Mouse (Mus musculus): ENCODE results near the gene 1700088E04Rik.
A peak's percentile ranks its signal among the peaks of the same experiment; 100 is the strongest.

Gene 1700088E04Rik

DNA sequence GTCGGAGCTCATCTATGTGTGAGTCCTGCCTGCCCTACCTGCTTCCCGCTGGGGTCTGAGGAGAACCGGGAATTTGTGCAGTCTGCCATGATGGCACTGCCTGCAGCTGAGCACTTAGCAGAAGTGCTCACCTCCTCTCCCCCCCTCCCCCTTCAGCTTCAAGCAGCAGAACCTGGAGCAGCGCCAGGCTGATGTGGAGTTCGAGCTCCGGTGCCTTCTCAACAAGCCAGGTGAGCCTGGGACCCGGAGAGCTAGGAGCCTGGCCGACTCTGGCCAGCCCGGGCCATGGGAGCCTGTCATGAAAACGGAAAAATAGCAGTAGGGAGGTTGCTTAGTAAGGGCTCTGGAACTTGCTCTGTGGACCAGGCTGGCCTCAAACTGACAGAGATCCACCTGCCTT, 10.3 kb downstream of the 1700088E04Rik start:
- peak; percentile 91 for DNase-seq

DNA sequence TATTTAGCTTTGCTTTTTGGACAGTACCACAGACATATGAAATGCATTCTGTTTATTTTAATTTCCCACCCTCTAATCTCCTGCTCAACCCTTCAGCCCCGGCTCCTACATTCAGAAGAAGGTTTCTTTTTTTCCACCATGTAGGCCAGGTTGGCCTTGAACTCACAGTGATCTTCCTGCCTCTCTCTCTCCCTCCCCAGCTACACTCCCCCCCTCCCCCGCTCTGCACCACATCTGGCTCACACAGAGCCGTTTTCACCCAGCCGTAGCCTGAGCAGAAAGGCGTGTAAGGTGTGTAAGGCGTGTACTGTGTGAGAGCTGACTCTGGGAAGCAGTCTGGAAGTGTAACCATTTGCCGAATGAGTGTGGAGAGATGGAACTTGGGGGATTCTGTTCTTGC, 11.7 kb downstream of the 1700088E04Rik start:
- DNase-seq = no peak

DNA sequence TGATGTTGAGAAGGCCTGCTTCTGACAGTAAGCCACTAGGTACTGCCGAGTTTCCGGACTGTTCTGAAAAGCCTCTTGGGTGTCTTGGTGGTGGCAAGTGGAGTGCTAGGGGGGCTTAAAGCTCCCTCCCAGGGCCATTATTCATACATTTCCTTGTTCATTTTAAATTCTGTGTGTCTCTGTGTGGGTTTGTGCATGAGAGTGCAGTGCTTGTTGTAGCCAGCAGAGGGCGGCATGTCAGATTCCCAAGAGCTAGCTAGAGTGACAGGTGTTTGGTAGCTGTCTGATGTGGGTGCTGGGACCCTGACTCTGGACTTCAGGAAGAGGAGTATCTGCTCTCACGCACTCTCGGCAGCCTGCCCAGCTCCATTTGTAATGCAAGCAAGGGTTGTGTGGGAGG, 12.8 kb downstream of the 1700088E04Rik start:
- DNase-seq = peak; percentile 76

DNA sequence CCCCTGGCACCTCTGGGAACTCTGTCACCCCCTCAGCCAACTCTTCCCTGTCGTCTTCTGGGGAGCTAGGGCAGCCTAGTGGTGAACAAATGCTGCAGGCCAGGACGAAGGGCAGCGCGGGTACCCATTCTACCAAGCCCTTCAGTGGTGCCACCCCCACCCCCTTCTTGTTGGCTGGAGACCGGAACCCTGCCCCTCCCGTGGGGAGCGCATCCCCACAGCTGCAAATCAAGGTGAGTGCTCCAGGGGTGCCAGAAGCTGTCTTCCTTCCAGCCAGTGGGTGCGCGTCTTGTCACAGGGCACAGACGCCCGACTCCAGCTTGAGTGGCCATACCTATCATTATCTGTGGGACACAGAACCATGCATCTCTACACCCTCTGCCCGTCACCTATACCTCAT, 14.0 kb downstream of the 1700088E04Rik start:
- peak; percentile 92 for DNase-seq

DNA sequence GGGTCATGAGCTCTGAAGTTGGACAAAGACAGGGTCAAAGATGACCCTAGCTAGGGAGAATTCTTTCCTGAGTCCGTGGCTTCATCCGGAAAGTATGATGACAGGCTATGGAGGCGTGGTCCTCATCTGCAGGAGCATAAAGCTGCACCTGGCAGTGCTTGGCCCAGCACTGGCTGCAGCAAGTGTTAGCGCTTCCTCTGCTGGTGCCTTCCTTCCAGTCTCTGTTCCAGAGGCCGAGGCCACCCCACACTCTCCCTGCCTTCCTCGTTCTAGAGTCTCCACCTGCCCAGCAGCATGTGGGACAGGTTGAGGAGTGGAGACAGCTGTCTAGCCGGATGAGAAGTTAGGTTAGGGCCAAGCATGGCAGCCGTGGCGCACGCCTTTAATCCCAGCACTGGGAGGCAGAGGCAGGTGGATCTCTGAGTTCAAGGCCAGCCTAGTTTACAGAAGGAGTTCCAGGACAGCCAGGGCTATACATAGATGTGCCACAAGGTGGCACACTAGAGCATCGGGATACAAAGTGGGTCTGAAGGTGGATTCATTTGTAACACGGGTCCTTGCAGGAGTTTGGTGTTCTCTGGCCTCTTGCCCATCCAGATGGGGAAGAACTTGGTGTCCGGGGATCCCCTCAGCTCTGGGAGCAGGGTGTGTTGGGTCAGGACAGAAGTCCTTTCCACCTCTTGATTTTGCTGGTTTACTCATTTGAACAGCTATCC, 14.7 kb downstream of the 1700088E04Rik start:
- peak; percentile 94 for DNase-seq

DNA sequence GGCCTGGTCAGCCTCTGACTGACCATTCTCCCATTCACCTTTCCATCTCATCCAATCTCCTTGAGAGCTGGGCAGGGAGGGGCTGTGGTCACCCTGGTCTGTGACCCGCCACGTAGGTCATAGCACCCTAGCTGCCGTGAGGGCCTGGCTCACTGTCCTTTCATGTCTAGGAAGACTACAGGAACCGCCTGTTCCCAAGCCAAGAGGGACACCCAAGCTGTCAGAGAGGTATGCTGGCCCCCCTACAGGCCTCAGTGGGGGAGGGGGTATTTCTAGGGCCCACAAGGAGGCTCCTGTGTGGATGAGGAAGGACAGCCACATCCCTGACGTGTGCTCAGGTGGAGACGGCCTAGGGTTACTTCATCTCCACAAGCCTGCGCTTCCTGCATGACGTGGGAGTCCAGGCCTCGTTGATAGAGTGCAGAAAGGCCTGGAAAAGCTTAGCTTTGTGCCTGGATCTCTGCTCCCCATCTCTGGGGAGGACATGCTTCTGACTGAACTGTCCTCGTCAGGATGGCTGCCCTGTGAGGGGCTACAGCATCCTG, 16.6 kb downstream of the 1700088E04Rik start:
- DNase-seq = peak; percentile 92

DNA sequence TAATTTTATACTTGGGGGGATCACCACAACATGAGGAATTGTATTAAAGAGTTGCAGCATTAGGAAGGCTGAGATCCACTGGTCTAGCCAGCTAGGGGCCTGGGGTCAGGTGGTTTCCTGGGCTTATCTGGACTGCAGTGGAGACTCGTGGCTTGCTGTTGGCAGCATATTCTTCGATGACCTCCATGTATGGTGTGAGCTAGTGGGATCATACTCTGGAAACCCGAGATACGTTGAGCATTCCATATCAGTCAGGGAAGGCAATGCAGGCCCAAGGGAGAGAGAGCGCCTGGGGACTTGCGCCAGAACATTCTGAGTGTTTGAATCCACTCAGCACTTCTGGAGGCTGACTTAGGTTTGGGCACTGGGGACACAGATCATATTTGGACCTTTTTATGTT, 17.3 kb downstream of the 1700088E04Rik start:
- peak; percentile 98 for DNase-seq

DNA sequence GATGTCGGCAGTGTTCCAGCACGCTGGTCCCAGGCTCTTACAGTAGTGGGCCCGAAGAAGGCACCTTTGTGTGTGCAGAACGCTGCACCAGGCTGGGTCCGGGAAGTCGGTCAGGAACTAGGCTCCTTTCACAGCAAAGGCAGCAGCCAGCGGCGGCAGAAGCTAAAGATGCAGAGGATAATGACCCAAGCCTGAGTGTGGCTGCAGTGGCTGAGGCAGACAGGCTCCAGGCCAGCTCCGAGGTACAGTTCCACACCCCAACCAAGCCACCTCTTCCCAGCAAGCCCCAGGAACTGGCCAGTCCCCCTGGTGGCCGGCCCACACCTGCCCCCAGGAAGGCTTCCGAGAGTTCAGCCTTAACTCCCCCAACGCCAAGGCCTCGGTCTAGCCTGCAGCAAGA, 18.5 kb downstream of the 1700088E04Rik start:
- peak; percentile 90 for DNase-seq

DNA sequence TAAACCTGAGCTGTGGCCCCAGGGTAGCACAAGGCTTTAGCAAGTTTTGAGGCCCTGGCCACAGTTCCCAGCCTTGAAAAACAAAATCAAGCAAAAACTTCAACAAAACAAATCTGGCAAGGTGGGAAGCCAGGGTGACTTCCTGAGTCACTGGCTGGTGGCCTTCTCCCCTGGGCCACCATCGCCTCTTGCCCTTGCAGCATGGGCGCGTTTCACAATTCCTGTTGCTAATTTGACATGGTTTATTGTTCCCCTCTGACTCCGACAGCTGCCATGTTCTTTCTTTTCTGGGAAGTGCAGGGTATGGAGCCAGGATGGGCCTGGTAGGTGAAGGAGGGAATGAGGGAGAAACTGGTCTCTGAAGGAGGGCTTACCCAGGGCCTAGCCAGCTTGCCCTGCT, 18.9 kb downstream of the 1700088E04Rik start:
- peak; percentile 89 for DNase-seq

DNA sequence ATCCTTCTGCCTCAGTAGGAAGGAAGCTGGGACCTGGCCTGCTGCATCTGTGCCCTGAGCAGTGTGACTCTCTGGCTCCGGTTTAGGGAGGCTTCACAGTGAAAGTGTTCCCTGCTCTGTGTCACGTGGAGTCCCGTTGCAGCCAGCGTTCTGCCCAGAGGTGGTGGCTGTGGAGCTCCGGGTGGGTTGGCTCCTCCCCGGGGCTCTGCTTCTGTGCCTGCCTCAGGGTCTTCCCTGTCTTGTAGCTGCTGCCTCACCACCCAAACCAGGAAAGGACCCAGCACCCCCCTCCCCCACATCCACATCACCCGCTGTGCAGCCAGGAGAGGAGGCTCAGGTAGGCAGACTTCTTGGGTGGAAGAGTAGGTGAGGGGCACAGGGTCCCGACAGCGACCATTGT, 21.6 kb downstream of the 1700088E04Rik start:
- DNase-seq = peak; percentile 94

DNA sequence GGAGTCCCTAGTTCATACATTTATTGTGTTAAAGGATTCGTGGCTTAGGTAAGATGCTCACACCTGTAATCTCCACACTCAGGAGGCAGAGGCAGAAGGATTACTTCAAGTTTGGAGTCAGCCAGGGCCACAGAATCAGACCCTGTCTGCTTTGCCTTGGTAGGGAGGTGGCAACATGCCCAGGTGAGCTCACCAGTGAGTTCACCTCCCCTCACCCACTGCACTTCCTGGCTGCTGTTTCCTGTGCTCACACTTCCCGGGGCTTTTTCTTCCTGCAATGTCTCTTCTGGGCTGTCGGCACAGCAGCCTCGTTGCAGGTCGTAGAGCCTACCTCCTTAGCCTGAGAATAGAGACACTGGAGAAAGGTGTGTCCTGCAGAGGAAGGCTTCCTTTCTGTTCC, 25.8 kb downstream of the 1700088E04Rik start:
- peak; percentile 91 for DNase-seq

DNA sequence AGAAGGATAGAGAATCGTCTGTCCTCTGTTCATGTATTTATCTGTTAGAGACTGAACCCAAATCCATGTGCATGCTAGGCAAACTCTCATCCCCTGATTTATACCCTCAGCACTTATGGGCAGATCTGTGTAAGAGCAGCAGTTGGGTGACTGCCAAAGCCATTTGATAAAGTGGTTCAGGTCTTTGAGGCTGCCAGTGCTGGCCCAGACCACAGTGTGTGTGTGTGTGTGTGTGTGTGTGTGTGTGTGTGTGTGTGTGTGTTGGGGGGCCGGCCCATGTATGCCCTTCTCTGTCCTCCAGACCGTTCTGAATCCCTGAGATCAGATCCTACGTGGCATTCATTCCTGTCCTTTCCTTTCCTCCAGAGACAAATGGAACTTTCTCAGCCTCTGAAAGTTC, 29.3 kb downstream of the 1700088E04Rik start:
- peak; percentile 94 for DNase-seq

DNA sequence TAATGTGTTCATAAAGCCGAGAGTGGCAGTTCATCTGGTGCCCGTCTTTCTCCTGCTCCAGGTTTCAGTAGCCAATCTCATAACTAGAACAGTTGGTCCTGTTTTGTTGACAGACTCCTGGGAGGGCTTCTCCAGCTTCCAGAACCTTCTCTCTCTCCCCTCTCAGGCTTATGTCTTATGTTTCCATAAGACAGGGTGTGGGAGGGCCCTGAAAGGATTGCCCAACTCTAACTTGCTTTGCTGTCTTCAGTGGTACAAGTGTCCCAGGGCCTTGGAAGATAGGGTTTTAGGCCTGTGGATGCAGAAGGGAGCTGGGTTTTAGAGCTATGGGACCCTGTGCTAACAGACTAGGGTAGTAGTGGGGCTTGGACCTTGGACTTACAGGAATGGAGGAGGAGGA, 30.5 kb downstream of the 1700088E04Rik start:
- peak; percentile 89 for DNase-seq

DNA sequence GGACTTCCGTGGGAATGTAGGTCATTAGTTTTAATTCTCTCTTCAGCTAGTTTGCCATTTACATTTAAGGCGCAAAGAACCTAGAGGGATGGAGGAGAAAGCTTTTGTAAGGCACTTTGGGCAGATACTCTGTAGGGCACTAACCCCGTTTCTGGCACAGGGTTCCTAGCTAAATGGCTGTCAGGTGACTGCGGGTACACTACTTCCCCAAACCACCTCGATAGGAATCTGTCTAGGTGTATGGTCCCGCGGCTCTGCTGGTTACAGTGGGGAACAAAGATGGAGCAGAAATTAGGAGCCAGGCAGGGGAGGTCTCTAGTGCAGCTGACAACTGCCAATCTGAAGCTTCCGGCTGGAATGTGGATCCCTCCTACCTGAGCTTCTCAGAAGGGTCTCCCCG, 31.0 kb downstream of the 1700088E04Rik start:
- peak; percentile 85 for DNase-seq

DNA sequence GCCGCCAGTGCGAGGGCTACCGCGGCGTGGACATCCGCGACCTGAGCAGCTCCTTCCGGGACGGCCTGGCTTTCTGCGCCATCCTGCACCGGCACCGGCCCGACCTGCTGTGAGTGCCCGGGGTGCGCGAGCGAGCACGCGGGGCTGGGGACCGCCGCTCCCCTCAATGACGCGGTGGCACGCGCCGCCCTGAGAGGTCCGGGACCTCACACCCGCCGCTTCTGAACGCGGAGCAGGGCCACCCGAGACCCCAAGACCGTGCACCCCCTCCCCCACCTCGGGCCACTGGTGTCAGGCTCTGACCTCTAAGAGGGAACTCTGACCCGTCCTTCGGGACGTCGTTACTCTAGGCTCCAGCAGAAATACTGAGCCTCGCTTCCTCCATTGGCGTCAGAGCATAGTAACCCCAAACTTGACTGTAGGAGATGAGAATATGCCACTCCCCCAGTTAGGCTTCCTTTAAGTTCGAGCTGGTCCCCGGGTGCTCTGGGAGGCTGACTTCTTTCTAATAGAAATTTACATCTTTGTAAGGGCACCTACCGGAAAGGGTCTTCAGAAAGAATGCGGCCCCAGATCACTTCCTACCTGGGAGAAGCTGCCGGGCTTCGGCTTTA, 31.6 kb downstream of the 1700088E04Rik start:
- DNase-seq = peak; percentile 95

DNA sequence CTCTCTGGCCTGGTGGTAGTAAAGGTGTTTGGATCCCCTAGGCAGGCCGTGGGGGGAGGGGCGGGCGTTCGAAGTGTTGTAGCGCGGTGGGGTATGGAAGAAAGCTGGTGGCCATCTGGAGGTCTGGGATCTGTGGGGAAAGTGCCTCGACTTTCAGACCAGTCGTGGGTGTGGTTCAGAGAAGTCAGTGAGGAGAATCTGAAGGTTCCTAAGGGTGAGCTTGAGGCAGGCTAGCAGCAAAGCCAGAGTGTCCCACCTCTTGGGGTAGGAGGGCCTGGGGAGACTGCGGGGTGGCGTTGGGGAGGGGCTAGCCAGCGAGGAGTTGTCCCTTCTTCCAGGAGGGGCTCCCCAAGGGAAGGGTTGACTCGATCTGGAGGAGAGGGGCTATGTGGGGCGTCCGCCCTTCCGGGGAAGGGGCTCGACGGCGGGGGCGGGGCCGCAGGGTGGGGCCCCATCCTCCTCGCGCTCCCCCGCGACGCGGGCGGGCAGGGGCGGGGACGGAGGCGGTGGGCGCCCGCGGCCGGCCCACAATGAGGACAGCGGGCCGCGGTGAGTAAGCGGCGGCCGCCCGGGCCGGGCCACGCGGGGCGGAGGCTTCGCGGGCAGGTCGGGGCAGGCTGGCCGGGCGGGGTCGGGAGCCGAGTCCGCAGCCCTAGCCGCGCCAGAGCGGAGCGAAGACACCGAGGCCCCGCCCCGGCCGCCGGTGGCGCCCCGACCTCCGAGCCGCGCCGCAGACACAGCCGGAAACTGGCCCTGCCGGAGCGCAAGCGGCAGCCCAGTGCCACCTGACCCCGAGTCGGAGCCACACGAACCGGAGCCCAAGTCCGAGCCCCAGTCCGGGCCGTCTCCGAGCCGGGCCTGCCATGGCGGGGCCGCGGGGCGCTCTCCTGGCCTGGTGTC, 32.4 kb downstream of the 1700088E04Rik start, which contains the start of gene Micall1:
Micall1 (plus strand) TSS at position 478 of the 900 bp plus-strand sequence.
- DNase-seq = peak; percentile 98

DNA sequence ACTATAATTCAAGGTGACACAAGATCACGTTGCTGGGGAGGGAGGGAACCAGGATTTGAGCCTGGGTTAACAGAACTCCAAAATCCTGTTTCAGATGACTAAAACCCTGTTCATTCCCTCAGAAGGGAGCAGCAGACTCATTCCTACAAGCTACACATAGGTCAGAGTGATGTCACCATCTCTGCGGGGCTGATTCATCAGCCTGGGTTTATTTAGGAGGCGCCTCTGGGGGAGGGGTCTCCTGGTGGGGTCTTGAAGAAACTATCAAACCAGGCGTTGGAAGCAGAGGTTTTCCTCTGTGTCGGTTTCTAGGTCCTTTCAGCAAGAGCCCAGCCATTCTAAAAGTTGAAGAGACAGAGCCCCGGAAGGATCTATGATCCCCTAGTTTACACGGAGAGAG, 33.1 kb downstream of the 1700088E04Rik start:
- DNase-seq = no peak

DNA sequence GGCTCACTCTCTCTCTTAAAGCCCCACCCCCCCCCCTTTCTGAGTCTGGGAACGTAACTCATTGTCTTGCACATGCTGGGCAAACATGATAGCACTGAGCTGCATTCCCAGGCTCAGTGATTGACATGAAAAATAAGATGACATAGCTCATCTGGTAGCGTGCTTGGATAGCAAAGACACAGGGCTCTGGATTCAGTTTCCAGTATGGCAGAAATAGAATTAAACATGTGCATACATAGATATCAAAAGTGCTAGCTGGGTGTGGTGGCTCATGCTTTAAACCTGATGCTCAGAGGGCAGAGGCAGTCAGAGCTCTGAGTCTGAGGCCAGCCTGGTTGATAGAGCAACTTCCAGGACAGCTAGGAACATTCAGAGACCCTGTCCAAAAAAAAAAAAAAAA, 35.2 kb downstream of the 1700088E04Rik start:
- DNase-seq = no peak

DNA sequence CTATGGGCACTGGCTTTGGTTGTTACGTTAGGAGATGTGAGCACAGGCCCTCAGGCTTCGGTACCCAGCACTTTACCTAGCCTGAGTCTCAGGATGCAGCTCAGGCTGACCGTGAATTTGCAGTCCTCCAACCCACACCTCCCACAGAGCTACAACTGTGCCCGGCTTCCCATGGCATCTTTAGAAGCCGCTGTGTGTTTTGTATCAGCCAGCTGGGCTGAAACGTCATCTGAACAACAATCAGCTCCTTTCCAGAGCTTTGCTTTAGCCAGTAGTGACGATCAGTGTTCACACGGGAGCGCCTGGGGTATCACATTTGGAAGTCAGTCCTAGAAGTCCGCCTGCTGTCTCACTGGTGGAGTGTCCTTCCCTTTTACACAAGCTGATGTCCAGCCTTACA, 37.8 kb downstream of the 1700088E04Rik start:
- DNase-seq = no peak

DNA sequence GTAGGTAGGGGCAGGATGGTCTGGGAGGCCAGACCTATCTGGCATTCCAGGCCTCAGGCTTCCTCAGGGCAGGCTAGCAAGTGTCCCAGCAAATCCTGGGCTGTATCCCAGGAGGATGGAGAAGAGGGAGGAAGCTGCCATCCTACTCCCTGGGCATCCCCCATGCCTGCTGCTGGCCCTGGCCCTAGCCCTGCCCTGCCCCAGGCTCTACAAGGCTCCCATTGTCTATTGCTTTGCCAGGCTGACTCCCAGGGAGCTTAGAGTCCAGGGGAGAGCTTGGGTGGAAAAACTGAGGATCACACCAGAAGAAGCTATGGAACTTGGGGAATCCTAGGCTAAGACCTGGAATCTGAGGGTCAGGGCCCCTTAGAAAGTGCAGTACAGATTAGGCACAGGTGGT, 39.5 kb downstream of the 1700088E04Rik start:
- DNase-seq = no peak

DNA sequence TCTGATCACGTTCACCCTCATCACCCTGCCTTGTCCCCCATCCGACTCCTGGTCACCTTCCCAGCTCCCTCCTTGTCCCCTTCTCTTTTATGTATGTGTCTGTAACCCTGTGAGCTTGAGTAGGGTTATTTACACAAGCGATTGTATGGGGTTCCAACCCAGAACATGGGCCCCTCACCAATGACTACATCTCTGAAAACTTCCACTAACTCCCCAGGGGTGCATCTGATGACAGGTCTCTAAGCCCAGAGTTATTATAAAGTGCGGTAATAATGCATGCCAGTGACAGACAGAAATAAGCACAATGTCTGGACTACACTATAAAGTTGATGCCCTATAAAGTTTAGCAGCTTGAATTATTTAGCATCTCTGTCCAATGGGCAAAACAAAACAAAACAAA, 40.7 kb downstream of the 1700088E04Rik start:
- DNase-seq = no peak

DNA sequence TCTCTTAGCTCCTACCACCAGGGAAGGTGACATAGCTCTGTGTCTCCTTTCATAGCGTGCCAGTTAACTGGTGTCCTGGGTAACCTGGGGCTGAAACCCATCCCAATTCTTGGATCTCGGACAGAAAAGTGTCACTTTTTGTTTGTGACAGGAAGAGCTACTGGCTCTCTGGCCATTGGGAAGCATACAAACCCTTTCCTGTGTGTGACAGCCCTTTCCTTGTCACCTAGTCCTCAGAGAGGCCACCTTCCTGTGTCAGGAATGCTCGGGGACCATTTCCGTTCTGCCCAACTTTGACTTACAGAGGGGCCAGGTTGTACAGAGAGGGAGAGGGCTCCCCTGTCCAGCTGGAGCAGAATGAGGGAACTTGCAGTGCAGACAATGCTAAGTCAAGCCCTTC, 41.6 kb downstream of the 1700088E04Rik start:
- DNase-seq = peak; percentile 95

DNA sequence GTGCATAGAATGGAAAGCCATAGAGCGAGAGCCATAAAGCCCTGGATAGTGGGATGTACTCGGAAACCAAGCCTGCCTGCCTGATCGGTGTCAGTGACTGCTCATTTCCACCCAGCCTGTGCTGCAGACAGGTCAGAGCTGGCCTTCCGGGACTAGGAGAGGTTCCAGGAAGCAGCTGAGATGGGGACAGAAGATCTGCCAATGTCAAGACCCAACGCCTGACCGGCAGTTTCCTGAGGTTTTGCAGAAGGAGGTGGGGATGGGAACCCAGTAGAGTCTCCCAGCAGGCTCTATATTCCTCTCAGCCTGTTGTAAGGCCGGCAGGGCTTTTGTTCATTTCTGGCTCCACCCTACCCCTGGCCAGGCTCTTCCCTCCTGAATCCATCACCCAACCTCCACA, 42.2 kb downstream of the 1700088E04Rik start:
- peak; percentile 98 for DNase-seq

Data from heart, adult 11 months (tissue).